In the genomic region with DNA sequence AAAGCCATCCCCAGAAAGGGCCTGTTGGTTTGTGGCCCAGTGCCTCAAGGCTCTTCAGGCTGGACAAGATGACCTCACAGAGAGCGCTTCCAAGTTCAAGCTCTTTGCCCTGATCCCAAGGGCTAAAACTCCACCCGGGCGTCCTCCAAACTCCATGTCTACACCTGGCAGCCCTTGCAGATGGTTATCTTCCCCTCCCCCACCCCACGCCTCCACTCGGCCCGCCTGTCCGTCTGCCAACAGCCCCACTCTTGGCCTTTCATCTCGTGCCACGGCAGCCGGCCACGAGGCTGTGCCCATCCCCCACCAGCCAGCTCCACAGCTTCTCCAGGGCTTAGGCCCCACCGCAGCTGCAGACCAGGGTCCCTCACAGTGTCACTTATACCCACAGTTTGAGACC, we compare ENCODE assay signal across 22 mouse cellular contexts. TPM values are rescaled to one million over a fixed set of nuclear protein-coding genes. Genes with fewer than 3 reads are reported as not detected.
A peak's percentile ranks its signal among the peaks of the same experiment; 100 is the strongest.
DNase-seq lines count a peak whose midpoint lies in the region.
"Had no signal": no experiment of that assay in that cellular context is flagged by ENCODE, and none has a peak within 500 bp of the region (broad histone marks: within the 10 kb centered on the region; RNA-seq: fewer than 3 reads in every experiment).

No protein-coding gene starts in this region.

- peaks cover 45% of the 10 kb centered on the region for H3K27me3 ChIP-seq in limb, embryonic 10.5 days (ENCODE audit: low read depth, poor library complexity, severe bottlenecking)

- peak; percentile 22 for DNase-seq in gastrocnemius, postnatal 14 days
- DNase-seq in gastrocnemius, postnatal 36 days = no peak
- DNase-seq in right cerebral cortex, postnatal 4 days = peak; percentile 19
- no peak for DNase-seq in right cerebral cortex, postnatal 36 days (ENCODE audit: low spot score in 2 of 2)
- no peak for DNase-seq in limb, embryonic 10.5 days (ENCODE audit: low spot score)
- DNase-seq in lung, postnatal 4 days = peak; percentile 33 to 62
- no peak for DNase-seq in heart, adult 8-10 months (ENCODE audit: low spot score)
- no peak for DNase-seq in heart, adult 11 months
- DNase-seq: cerebellum, adult 11-12 months; kidney, postnatal 10 days; thymus, postnatal 36 days had no signal

- peaks cover 35% of the 10 kb centered on the region for H3K4me1 ChIP-seq in limb, embryonic 10.5 days
- H3K4me1 ChIP-seq: liver, embryonic 12.5 days; megakaryocyte, embryonic 14.5 days had no signal

- H3K27ac ChIP-seq in limb, embryonic 10.5 days = peak overlapping the region; percentile 25; the same call in 1 of the 2 replicates
- H3K27ac ChIP-seq: heart, embryonic 15.5 days; hindbrain, embryonic 13.5 days; liver, embryonic 12.5 days; neural tube, embryonic 13.5 days had no signal

- H3K36me3 ChIP-seq in limb, embryonic 10.5 days = no peaks in the 10 kb centered on the region
- H3K36me3 ChIP-seq: G1E; heart, embryonic 15.5 days; hindbrain, embryonic 13.5 days; liver, embryonic 12.5 days; neural tube, embryonic 13.5 days had no signal

- intact Hi-C loops in gastrocnemius, postnatal 14 days (cut with DNase I; ENCODE audit: low total_unique reads) = no loop called here
- intact Hi-C loops in gastrocnemius, postnatal 36 days (cut with DNase I) = no loop called here

- no peaks in the 10 kb centered on the region for H3K9me3 ChIP-seq in limb, embryonic 10.5 days (replicated peaks)
- H3K9me3 ChIP-seq: G1E; heart, embryonic 15.5 days; hindbrain, embryonic 13.5 days; liver, embryonic 12.5 days; megakaryocyte, embryonic 14.5 days; neural tube, embryonic 13.5 days had no signal

- H3K4me3 ChIP-seq in limb, embryonic 10.5 days = no peak overlapping the region
- H3K4me3 ChIP-seq: heart, embryonic 15.5 days; hindbrain, embryonic 13.5 days; liver, embryonic 12.5 days; megakaryocyte, embryonic 14.5 days; neural tube, embryonic 13.5 days had no signal

- 53% methylated on average over 12 of the region's 12 CpGs for WGBS in limb, embryonic 10.5 days

RNA-seq across cellular contexts. Expression of a gene that starts 33.2 kb away (rescaled TPM):
- not detected for total RNA-seq in gastrocnemius, postnatal 14 days (2021)
- total RNA-seq in gastrocnemius, postnatal 36 days (2021) = not detected
- 0.85 and 1.9 TPM in 2 replicates for polyA plus RNA-seq in limb, embryonic 10.5 days (2016; fragmentation: Nextera tagmentation; extraction: Ambion mirVana)
- total RNA-seq in heart, adult 8-10 months (2022) = not detected
- total RNA-seq: gastrocnemius, adult 18-20 months; left cerebral cortex, postnatal 14 days had no signal
- polyA plus RNA-seq: forebrain, embryonic 16.5 days; G1E; hindbrain, embryonic 13.5 days; intestine, postnatal 0 days; neural tube, embryonic 13.5 days had no signal

RNA-seq across cellular contexts. Expression of a gene that starts 59.4 kb away (rescaled TPM):
- total RNA-seq in gastrocnemius, postnatal 14 days (2021) = not detected
- not detected for total RNA-seq in gastrocnemius, postnatal 36 days (2021)
- polyA plus RNA-seq in limb, embryonic 10.5 days (2016; fragmentation: Nextera tagmentation; extraction: Ambion mirVana) = 6.9 and 9.5 TPM in 2 replicates
- not detected for total RNA-seq in heart, adult 8-10 months (2022)
- total RNA-seq: gastrocnemius, adult 18-20 months; left cerebral cortex, postnatal 14 days had no signal
- polyA plus RNA-seq: G1E; midbrain, postnatal 0 days had no signal

Comparison
In these comparisons a context has a peak if more than half of its experiments do, and no peak if none do; other contexts are left out.
1. DNase-seq: peak in gastrocnemius, postnatal 14 days (single experiment), right cerebral cortex, postnatal 4 days (single experiment) and lung, postnatal 4 days (2 of 2); none in gastrocnemius, postnatal 36 days (0 of 2), right cerebral cortex, postnatal 36 days (0 of 2), limb, embryonic 10.5 days (single experiment), heart, adult 8-10 months (single experiment) and heart, adult 11 months (single experiment).